Mouse (Mus musculus) megakaryocyte, embryonic 14.5 days (primary cell): Measurements from ENCODE around the gene Wdr60. TPM values are rescaled to one million over a fixed set of nuclear protein-coding genes. Genes with fewer than 3 reads are reported as not detected.

Experiments used
- H3K27me3 ChIP-seq: replicated peaks from 2 replicates; pipeline ENCODE3; 2012; ENCODE audit warnings: inconsistent platforms
- H3K36me3 ChIP-seq: replicated peaks from 2 replicates; pipeline ENCODE3; 2012; ENCODE audit warnings: low read length, inconsistent platforms, mixed read lengths
- H3K4me1 ChIP-seq: 2 replicates; pipeline ENCODE4 v1.6.1; 2012; ENCODE audit warnings: inconsistent platforms
- H3K4me3 ChIP-seq: replicated peaks from 2 replicates; pipeline ENCODE3; 2012; ENCODE audit warnings: moderate library complexity, mild to moderate bottlenecking, inconsistent platforms
- H3K9me3 ChIP-seq: 2 replicates; pipeline ENCODE4 v1.6.1; 2012; ENCODE audit warnings: inconsistent platforms
- FLI1 ChIP-seq: IDR thresholded peaks from 2 replicates; pipeline ENCODE4 v1.6.1; 2012; ENCODE audit warnings: low read length, inconsistent platforms, mixed read lengths
- GATA1 ChIP-seq: IDR thresholded peaks from 3 replicates; pipeline ENCODE4 v1.6.1; 2012; ENCODE audit warnings: mixed read lengths, low read length, inconsistent platforms, borderline replicate concordance
- polyA plus RNA-seq: library from polyadenylated mRNA; stranded (reverse); fragments of >175 nt; gene quantifications from 2 replicates; pipeline ENCODE4 v1.2.3, GENCODE M21; 2012; ENCODE audit warnings: low replicate concordance; ENCODE audit not compliant: insufficient read depth

The Wdr60 gene
- polyA plus RNA-seq, 1 experiment, result 2.0 TPM

DNA sequence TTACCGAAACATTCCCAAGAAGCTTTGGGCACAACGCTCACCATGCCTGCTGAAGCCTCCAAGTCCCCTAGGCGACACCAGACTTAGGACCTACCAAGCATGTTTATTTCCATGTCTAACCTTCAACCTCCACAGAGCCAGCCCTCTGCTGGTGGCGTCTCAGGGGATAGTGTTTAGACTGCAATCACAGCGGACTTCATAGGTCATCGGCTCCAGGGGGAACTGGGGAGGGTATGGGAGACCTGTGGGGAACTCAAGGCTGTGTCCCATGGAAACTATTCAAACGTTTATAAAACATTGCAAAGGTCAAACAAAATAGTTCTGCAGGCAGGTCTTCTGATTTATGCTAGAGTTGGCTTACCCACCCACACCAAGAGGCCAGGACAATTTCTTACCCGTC is 66.6 kb downstream of the Wdr60 start:
- H3K4me1 ChIP-seq, result no peaks in the 10 kb centered on the region
- no peaks in the 10 kb centered on the region for H3K9me3 ChIP-seq
- H3K4me3 ChIP-seq, result no peak overlapping the region
- TF ChIP-seq GATA1, result no peak
- TF ChIP-seq FLI1, result no peak
- no peaks in the 10 kb centered on the region for H3K36me3 ChIP-seq
- H3K27me3 ChIP-seq, result peaks cover 22% of the 10 kb centered on the region

DNA sequence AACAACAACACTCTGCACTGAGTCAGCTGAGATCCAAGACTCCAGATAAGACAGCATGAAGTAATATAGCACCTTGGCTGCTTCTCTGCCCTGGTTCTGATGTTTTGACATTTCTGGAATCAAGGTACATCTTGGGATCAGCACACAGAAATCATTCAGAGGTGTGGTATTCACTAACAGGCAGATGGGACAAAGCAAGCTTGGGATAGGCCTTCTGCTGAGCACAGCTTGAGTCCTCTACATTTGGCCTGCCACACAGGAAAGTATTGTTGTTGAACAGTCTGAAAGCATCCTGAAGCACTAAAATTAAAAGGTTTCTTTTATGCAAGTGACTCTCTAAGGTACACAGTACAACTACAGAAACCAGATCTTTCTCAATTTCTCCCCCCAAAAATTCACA is 68.2 kb downstream of the Wdr60 start:
- Histone ChIP-seq H3K4me1 (no peaks in the 10 kb centered on the region), H3K27me3 (peaks cover 22% of the 10 kb centered on the region), H3K4me3 (no peak overlapping the region), H3K36me3 (no peaks in the 10 kb centered on the region), H3K9me3 (no peaks in the 10 kb centered on the region)
- TF ChIP-seq GATA1 (no peak), FLI1 (no peak)

DNA sequence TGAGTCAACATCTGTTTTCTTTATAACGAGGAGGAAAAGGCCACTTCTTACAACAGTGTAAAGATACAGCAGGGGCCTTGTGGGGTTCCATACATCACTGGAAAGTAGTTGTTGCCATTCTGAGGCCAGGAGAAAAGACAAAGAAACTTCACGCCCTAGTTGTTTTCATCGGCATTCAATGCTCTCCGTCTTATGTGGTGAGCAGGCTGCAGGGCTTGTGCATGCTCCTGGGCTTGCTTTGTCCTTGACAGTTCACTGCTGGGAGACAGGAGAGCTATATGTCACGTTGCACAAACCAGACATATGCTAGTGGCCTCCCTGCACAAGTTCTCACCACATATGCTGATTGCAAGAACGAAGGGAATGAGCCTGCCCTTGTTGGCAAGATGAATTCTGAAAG is 68.9 kb downstream of the Wdr60 start:
- peaks cover 21% of the 10 kb centered on the region for H3K27me3 ChIP-seq
- H3K4me3 ChIP-seq, result no peak overlapping the region
- no peaks in the 10 kb centered on the region for H3K36me3 ChIP-seq

DNA sequence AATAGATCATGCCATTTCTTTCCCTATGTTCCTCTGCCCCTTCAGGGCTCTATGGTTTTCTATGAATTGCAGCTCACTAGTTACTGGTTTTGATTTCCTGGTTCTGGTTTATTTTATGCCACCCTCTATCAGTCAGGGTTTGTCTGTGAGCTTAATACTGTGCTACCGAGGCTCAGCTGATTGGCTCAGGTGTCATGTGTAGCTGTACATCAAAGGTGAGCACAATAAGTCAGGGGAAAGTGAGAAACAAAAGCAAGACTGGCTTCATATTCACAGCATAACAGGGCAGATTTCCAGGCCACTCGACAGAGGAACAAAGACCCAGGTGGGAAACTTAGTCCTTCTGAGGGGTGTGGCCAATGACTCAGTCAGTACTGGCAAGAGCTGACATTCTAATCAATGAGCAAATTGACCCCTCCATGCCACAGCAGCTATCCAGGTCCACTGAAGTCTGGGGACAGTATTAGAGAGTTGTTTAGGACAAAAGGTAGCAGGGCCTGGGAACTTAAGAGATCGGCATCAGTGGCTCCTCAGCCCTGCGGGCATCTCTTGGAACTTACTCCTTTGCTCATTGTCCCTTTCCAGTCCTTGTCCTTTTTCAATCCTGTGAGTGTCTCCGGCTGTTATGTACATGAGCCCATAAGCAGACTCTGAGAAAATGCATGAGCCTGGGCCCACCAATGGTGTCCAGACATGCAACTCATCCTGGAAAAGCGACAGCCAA is 79.4 kb downstream of the Wdr60 start:
- H3K36me3 ChIP-seq, result no peaks in the 10 kb centered on the region
- no peak for TF ChIP-seq FLI1
- no peak overlapping the region for H3K4me3 ChIP-seq
- peaks cover 4% of the 10 kb centered on the region; the same call in 1 of the 2 replicates for H3K9me3 ChIP-seq
- H3K4me1 ChIP-seq, result peaks cover 12% of the 10 kb centered on the region
- H3K27me3 ChIP-seq, result peaks cover 15% of the 10 kb centered on the region

More for the DNA sequence above, 68.9 kb downstream of the Wdr60 start:
- TF ChIP-seq FLI1, result no peak
- H3K9me3 ChIP-seq, result no peaks in the 10 kb centered on the region
- H3K4me1 ChIP-seq, result no peaks in the 10 kb centered on the region

DNA sequence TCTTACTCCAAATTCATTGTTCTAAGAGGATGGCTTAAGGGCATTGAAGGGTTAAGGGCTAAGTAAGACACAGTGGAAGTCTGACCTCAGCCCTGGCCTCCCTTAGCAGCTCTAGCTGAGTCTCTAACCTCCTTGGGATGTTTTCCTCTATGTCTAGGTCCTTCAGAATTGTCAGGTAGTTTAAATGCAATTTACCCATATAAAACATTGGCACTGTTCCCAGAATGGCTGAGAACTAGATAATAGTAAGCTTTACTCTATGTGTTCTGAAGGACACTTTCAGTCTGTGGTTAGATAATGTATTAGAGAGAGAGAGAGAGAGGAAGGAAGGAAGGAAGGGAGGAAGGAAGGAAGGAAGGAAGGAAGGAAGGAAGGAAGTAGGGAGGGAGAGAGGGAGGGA is 80.4 kb downstream of the Wdr60 start:
- Histone ChIP-seq H3K27me3 (peaks cover 15% of the 10 kb centered on the region), H3K36me3 (no peaks in the 10 kb centered on the region), H3K4me3 (no peak overlapping the region), H3K9me3 (peaks cover 4% of the 10 kb centered on the region; the same call in 1 of the 2 replicates), H3K4me1 (peaks cover 12% of the 10 kb centered on the region)
- TF ChIP-seq GATA1 (no peak), FLI1 (no peak)

DNA sequence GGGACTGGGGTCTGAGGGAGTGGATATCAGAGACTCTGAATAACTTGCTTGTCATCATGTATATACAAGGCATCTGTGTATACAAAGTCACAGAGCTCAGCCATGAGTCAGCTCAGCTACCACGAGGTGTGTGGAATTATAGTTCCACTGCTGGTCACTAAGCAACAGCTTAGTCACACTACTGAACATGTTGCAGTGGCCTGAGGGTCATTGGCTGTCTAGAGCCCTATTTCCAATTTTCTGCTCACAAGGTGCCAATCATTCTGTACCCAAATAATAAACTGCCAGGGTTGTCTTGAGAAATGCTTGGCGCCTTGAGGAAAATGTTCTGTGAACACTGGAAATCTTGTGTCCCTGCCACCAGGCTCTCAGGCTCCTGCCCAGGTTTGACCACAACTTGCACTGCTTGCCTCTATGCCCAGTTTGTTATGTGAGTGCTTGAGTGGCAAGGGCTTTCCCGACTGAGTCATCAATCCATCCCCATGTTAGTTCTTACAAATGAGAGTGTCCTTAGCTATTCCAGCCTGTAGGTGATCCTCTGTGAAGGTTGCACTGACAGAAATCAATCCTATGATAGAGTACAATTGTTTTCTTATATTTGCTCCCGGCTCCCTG is 81.3 kb downstream of the Wdr60 start:
- Histone ChIP-seq H3K27me3 (peaks cover 15% of the 10 kb centered on the region), H3K4me3 (no peak overlapping the region), H3K9me3 (peaks cover 4% of the 10 kb centered on the region; the same call in 1 of the 2 replicates), H3K36me3 (no peaks in the 10 kb centered on the region), H3K4me1 (peaks cover 12% of the 10 kb centered on the region)
- no peak for TF ChIP-seq GATA1
- no peak for TF ChIP-seq FLI1

DNA sequence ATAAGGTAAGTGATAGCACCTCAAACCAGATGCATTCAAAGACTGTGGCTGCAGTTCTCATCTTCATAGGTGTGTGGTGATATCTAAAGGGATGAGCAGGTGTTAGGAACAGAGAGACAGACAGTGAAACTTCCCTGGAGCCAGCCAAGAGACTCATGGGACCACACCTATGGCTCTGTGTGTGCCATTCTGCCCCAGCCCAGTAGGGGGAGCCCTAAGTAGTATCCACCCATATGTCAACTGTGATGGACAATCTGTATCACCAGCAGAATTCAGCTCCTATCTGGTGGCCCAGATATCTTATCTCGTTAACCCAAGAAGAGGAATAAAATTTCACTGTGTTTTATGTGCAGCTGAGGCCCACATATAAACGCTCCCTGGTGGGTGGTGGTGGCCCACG is 85.9 kb downstream of the Wdr60 start:
- TF ChIP-seq GATA1 (no peak), FLI1 (no peak)

DNA sequence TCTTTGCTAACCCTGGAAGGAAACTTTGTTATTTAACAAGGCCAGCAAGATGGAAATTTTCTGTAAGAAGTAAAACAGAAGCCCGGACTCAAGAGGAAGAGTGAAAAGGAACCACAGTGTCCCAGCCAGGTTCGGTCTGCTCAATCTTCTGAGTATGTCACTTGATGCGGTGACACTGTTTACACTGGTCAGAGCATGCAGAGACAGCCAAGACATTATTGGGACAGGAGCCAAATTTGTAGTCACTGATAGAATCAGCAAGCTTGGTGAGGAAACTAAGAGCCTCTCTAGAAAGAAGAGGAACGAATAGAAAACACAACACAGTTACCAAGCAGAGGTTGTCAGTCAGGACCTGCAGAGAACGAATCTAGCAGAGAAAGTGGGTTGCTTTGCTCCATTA is 93.2 kb downstream of the Wdr60 start:
- H3K4me3 ChIP-seq, result no peak overlapping the region
- peaks cover 23% of the 10 kb centered on the region for H3K4me1 ChIP-seq
- H3K9me3 ChIP-seq, result no peaks in the 10 kb centered on the region
- no peak for TF ChIP-seq GATA1
- no peak for TF ChIP-seq FLI1
- no peaks in the 10 kb centered on the region for H3K36me3 ChIP-seq
- H3K27me3 ChIP-seq, result peaks cover 6% of the 10 kb centered on the region

More for the DNA sequence above, 85.9 kb downstream of the Wdr60 start:
- no peak overlapping the region for H3K4me3 ChIP-seq
- no peaks in the 10 kb centered on the region; the same call in 1 of the 2 replicates for H3K9me3 ChIP-seq
- H3K36me3 ChIP-seq, result no peaks in the 10 kb centered on the region
- peaks cover 12% of the 10 kb centered on the region for H3K4me1 ChIP-seq
- peaks cover 7% of the 10 kb centered on the region for H3K27me3 ChIP-seq

DNA sequence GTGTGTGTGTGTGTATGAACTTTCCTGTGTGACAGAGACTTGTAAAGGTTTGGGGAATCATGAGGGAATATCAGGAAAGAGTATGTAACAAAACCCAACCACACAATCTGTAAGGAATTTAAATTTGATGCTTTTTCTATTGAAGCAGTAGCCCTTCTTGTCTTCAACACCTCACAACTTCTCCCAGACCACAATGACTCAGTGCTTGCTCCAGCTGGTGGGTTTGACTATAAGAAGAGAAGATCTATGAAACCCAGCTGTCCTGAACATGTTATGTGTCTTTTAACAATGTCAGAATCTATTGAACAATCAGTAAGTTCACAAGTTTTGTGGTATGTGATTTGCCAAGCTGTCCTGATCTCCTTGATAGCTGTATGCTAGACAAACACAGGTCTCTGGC is 97.5 kb downstream of the Wdr60 start:
- Histone ChIP-seq H3K4me1 (peaks cover 23% of the 10 kb centered on the region), H3K36me3 (no peaks in the 10 kb centered on the region), H3K9me3 (no peaks in the 10 kb centered on the region), H3K4me3 (no peak overlapping the region), H3K27me3 (peaks cover 11% of the 10 kb centered on the region)
- TF ChIP-seq GATA1, result no peak

DNA sequence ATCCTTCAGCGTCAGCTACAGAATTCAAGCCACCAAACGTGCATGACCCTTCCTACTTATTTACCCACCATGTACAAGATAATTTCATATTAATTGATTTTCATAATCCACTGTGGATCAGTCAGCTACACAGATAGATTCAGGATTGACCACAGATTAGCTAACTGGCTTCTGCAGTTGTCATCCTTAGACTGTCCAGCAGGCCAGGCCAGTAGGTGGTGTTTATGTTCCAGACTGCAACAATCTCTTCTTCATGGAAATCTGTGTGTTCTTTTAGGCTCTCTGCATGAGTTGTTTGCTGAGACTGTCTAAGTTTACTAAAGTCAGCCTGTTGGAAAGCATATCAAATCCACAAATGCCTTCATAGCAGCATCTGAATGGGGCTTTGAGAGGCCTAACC is 103.1 kb downstream of the Wdr60 start:
- no peak overlapping the region for H3K4me3 ChIP-seq
- peaks cover 30% of the 10 kb centered on the region for H3K27me3 ChIP-seq
- TF ChIP-seq GATA1 (no peak), FLI1 (no peak)
- peaks cover 10% of the 10 kb centered on the region for H3K4me1 ChIP-seq
- no peaks in the 10 kb centered on the region for H3K36me3 ChIP-seq
- no peaks in the 10 kb centered on the region for H3K9me3 ChIP-seq
